Mouse (Mus musculus): ENCODE data around the gene Uba52.
A peak's percentile ranks its signal among the peaks of the same experiment; 100 is the strongest.

Uba52 gene

GRCm38 (mm10) chr8:70510228-70510915 lies at the start of gene Uba52:
TSS of gene Uba52 (minus strand) at chr8:70510801.
- peak; percentile 95 for DNase-seq

- peak in 1 of 2 experiments; percentile 31 for DNase-seq
Measured at GRCm38 (mm10) chr8:70560096-70560495, 49.5 kb upstream of the Uba52 start.

- DNase-seq, result no peak
Measured at GRCm38 (mm10) chr8:70558983-70559382, 48.4 kb upstream of the Uba52 start.

- no peak for DNase-seq
Measured at GRCm38 (mm10) chr8:70558334-70558733, 47.7 kb upstream of the Uba52 start.

- no peak for DNase-seq
Measured at GRCm38 (mm10) chr8:70555079-70555747, 44.6 kb upstream of the Uba52 start.

- no peak for DNase-seq
Measured at GRCm38 (mm10) chr8:70553740-70554139, 43.1 kb upstream of the Uba52 start.

GRCm38 (mm10) chr8:70552836-70553235 lies 42.2 kb upstream of the Uba52 start:
- no peak for DNase-seq

GRCm38 (mm10) chr8:70551558-70552161 lies 41.1 kb upstream of the Uba52 start:
- no peak for DNase-seq

GRCm38 (mm10) chr8:70549412-70550184 lies 39.0 kb upstream of the Uba52 start:
- no peak for DNase-seq

GRCm38 (mm10) chr8:70547762-70548161 lies 37.2 kb upstream of the Uba52 start:
- DNase-seq, result no peak

- DNase-seq, result no peak
Measured at GRCm38 (mm10) chr8:70546412-70546811, 35.8 kb upstream of the Uba52 start.

- DNase-seq, result no peak
Measured at GRCm38 (mm10) chr8:70544200-70544687, 33.6 kb upstream of the Uba52 start.

GRCm38 (mm10) chr8:70541081-70541480 lies 30.5 kb upstream of the Uba52 start:
- DNase-seq, result no peak

GRCm38 (mm10) chr8:70540507-70541071 lies 30.0 kb upstream of the Uba52 start:
- no peak for DNase-seq

GRCm38 (mm10) chr8:70540013-70540506 lies 29.5 kb upstream of the Uba52 start:
- no peak for DNase-seq

- DNase-seq, result peak; percentile 98 to 99
Measured at GRCm38 (mm10) chr8:70539077-70539813, 28.6 kb upstream of the Uba52 start, which contains the start of gene Ell. TSS of gene Ell (plus strand) at chr8:70539457.

- peak; percentile 99 for DNase-seq
Measured at GRCm38 (mm10) chr8:70538633-70539076, 28.1 kb upstream of the Uba52 start.

- DNase-seq, result peak; percentile 61 to 64
Measured at GRCm38 (mm10) chr8:70538024-70538579, 27.5 kb upstream of the Uba52 start.

GRCm38 (mm10) chr8:70535701-70536100 lies 25.1 kb upstream of the Uba52 start:
- no peak for DNase-seq

- DNase-seq, result no peak
Measured at GRCm38 (mm10) chr8:70535221-70535620, 24.6 kb upstream of the Uba52 start.

- no peak for DNase-seq
Measured at GRCm38 (mm10) chr8:70534281-70534680, 23.7 kb upstream of the Uba52 start.

All from spleen, adult 18-20 months (tissue).